Mouse (Mus musculus): Measurements from ENCODE around the gene Kmt5a.

Kmt5a gene

DNA sequence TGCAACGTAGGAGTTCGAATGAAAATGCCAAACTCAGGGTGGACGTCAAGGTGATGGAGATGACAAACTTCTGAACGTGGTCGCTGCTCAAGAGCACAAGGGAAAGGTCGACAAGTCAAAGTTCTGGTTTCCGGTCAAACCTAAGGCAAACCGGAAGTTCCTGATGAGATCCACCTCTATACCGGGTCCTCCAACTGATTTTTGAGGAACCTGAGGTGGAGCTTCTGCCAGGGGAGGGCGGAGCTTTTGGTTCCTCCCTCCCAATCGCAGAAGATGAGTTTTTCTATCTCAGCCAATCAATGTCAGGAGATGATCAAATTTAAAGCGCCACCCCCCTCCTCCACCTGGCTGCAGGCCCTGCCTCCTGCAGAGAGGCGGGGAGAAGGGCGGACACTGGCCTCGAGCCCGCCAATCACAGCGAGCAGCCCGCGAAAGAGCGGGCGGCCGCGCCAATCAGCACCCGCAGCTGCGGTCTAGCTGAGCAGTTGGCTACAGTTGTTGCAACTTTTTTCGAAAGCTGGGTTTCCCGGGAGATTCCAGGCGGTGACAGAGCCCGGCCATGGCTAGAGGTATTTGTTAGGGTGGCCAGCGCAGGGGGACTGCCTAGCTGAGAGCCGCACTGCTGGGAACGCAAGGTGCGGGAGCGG lies at the start of gene Kmt5a:
TSS of gene Kmt5a (plus strand) at position 484 of the 647 bp plus-strand sequence.
- DNase-seq = peak; percentile 94 to 96

DNA sequence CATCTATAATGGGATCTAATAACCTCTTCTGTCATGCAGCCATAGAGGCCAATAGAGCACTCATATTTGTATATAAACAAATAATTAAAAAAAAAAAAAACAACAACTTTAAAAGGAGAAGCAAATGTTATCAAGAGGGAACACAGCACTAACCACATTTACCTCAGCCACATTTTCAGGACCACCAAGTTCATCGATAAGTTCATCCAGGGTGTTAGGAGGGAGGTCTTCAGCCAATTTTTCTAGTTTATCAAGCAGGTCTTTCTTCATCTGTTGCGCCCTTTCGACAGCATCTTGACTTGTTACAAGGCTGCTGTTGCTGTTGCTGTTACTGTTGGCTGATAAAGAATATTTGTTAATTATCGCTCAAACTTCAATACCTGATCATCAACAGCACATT lies 47.3 kb upstream of the Kmt5a start:
- DNase-seq = no peak

- DNase-seq = no peak
Observed at GRCm38 (mm10) chr5:124393726-124394125, 46.0 kb upstream of the Kmt5a start.

DNA sequence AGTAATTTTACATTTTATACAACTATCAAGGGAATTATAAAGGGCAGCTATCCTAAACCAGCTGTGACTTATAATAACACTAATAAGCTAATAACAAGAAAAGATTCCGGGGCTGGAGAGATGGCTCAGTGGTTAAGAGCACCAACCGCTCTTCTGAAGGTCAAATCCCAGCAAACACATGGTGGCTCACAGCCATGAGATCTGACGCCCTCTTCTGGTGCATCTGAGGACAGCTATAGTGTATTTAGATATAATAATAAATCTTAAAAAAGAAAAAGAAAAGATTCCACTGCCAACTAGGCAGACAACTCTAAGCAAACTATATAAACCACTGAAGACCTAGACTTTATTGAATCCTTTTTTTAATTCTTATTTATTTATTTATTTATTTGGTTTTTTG lies 28.9 kb upstream of the Kmt5a start:
- no peak for DNase-seq

GRCm38 (mm10) chr5:124412163-124412562 lies 27.6 kb upstream of the Kmt5a start:
- no peak for DNase-seq

DNA sequence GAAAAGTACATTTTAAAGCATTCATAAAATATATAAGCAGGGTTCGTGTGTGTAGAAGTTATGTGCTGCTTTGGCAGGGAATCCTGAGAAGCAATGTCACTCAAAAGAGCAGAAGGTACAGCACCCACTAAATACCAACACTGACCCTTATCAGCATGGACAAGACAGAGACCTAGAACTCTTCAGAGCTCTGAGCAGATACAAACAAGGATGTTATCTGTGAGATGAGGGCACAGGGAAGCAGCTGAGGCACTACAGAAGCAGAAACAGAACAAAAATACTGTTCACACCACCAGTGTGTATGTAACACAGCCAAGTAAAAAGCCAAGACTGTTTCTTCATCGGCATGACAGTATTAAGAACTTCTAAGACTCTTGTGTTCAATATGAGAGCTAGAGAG lies 20.8 kb upstream of the Kmt5a start:
- DNase-seq = no peak

- no peak for DNase-seq
Observed at GRCm38 (mm10) chr5:124421786-124422185, 17.9 kb upstream of the Kmt5a start.

DNA sequence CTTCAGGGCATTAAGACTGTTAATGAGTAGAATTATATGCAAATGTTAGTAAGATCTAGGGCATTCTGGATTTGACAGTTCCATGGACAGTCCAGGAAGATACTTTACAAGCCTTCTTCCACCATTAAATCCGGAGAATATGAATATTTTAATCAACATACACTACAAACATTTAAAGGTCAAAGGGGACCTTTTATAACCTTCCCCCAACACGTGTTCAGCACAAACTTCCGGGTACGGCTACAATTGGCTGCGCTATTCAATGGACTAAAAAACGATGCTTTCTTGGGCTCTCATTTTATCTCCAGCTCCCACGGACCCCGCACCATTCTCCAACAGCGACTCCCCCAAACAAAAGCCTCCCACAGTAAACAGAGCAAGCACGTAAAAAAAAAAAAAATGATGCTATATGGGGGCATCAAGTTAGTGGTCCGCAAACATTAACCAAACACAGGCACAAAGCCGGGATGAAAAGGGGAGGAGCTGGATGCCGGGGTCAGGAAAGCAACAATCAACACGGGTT lies 15.5 kb upstream of the Kmt5a start:
- DNase-seq = no peak

- DNase-seq = peak in 1 of 2 experiments; percentile 39
Observed at GRCm38 (mm10) chr5:124424723-124425411, 14.9 kb upstream of the Kmt5a start.

DNA sequence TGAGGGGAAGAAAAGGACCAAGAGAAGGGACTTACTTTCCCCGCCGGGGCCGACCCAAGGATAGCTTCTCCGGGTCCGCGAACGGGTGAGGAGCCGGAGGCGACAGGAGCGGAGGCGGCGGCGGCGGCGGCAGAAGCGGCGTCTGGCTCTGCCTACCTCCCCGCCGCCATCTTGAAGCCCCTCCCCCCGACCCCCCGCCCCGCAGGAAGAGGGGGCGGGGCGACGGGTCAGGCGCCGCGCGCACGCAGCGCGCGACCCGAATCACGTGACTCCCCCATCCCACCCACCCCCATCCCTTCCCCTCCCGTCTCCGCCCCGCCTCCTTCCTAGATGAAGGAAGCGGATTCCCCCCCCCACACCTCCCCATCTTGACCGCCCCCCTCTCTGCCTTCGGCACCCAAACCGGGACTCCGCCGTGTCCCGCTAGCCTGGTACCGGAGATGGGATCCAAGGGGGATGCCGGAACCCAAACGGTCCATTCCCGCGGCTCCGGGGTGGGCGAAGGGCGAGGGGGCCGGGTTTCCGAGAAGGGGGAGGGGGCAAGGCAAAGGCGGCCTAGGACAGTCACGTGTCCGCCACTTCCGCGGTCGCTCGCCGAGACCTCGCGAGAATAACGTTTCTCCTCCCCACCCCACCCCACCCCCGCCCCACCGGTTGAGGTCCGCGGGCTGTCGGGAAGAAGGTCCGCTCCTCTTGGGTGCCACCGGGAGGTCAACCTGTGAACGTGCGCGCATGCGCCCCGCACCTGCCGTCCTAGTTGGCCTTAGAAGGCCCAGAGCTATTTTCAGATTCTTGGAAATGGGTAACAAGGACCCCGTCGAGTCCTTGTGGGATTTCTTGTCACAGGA lies 14.1 kb upstream of the Kmt5a start, which contains the start of gene Sbno1:
TSS of gene Sbno1 (minus strand) at position 590 of the 848 bp plus-strand sequence.
- peak; percentile 95 for DNase-seq

GRCm38 (mm10) chr5:124426475-124427071 lies 13.2 kb upstream of the Kmt5a start:
- no peak for DNase-seq

DNA sequence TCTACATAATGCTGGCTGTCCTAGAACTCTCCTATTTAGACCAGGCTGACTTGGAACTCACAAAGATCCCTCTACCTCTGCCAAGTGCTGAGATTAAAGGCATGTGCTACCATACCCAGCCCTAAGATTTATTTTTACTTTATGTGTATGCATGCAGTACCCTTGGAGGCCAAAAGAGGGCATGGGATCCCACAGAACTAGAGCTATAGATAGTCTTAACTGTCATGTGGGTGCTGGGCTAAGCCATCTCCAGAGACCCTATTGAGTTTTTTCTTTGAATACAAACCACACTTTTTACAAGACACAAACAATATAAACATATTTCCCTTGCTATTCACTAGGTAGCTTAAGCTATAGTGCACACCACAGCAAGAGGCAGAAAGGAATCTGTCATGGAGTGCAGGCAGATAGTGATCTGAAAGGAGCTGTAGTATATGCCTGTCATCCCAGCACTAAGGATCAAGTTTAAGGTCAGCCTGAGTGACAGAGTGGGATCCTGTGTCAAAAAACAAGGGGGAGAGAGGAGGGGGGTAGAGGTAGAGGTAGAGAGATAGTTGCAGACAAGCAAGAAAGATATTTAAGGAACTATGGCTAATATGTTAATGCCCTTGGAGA lies 7.2 kb upstream of the Kmt5a start:
- peak; percentile 70 to 79 for DNase-seq

GRCm38 (mm10) chr5:124433048-124433447 lies 6.7 kb upstream of the Kmt5a start:
- no peak for DNase-seq

DNA sequence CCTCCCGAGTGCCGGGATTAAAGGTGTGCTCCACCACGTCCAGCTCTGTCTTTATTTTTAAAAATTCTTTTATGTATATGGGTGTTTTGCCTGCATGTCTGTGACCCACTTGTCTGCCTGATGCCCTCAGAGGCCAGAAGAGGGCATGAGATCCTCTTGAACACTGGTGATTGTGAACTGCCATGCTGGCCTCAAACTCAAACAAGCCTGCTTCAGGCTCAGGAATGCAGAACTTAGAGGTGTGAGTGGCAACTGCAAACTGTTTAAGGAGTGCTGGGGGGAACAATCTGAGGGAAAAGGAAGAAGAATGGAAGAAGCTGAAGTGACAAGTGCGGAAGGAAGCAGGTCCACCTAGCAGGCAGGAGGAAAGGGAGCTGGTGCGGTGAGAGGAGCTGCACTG lies 1.5 kb upstream of the Kmt5a start:
- no peak for DNase-seq

- DNase-seq = no peak
Observed at GRCm38 (mm10) chr5:124438746-124439145, 984 bp upstream of the Kmt5a start.

- peak; percentile 63 to 72 for DNase-seq
Observed at GRCm38 (mm10) chr5:124440094-124440701, 468 bp downstream of the Kmt5a start.

DNA sequence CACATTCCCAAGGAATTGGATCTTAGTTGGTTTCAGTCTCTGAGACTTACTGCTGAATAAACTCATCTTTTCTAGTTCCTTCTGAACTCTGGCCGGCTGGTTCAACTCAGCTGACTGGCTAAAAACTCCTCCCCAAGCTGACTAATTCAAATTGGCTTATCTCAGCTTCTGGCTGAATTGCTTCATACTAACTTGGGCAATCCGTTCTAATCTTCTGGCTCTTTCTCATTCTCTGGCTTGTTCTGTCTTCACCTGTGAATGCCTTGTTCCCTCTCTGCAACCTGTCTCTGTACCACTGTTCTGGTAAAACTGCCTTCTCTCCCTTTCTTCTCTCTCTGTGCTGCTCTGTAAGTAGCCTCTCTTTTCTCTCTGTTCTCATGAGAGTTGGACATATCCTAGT lies 2.9 kb downstream of the Kmt5a start:
- DNase-seq = no peak

DNA sequence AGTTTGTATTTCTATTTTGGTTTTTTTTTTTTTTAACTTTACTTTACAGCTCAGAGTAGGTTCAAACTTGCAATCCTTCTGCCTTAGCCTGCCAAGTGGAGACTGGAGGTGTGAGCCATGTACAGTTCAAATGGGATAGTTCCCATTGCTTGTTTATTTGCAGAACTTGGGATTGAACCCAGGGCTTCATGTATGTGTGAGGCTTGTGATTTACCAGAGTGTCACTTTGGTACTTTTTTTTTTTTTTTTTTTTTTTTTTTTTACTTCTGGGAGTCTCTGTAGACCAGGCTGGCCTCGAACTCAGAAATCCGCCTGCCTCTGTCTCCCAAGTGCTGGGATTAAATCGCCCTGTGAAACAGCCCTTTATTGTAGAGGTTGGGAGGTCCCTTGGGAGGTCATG lies 4.5 kb downstream of the Kmt5a start:
- DNase-seq = no peak

DNA sequence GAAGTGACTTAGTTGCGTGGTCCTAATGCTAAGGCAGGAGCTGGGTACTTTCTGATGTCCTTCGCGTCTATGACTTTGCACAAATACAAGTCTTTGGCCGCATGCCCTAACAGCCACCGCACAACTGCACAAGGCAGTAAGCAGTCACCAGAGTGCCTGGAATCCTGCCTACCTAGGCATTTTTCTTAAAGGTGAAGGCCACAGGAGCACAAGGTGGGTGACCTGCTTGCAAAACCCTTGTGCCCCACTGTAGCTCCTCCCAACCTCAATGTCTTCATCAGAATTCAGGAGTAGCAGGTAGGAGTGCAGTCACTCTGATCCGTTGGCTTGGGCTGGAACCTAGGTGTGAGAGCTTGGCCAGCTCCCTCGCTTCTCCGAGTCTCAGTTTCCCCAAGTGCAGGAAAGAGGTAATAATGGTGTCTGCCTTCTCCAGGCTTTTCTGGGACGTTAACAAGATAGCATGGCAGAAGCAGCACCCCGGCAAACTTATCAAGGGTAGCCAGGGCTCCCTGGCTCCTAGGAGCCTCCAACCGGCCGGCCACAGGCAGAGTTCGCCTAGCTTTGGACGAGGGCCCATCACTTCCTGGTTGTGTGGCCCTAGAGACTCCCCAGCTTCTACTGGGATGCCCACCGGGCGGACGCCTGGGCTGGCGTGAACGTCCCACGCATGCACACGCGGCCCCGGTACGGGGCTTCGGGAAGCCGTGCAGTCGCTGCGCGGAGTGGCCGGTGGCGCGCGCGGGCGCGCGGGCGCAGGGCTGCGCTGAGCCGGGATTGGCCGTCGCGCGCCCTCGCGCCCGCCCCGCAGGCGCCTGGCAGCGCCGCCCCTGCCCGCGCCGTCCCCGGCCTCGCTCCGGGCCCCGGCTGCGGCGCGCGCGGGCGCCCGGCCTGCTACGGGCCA lies 5.2 kb downstream of the Kmt5a start:
- DNase-seq = peak; percentile 80 to 88

GRCm38 (mm10) chr5:124445621-124446293 lies 6.0 kb downstream of the Kmt5a start:
- DNase-seq = no peak

Data from cerebellum, adult 18-20 months (tissue).